Mouse (Mus musculus) natural killer cell, adult 2 months (primary cell): ENCODE measurements at regions not wholly inside any gene's neighbourhood (a gene's known extent, or its start where the extent isn't known, plus 50 kb on each side); places are given as distances from the start of the nearest gene placed in this dataset.

Source experiments
- DNase-seq, 2 experiments: peaks; one replicate each; pipeline ENCODE4 v3.0.0; 2022; ENCODE audit warnings: low spot score in 2 of 2

- DNase-seq, result no peak
Observed at GRCm38 (mm10) chr3:41296152-41296809, 213.4 kb upstream of the Pgrmc2 start.

- no peak for DNase-seq
Observed at GRCm38 (mm10) chr3:41295150-41295549, 212.3 kb upstream of the Pgrmc2 start.

GRCm38 (mm10) chr3:41290535-41291307 lies 207.9 kb upstream of the Pgrmc2 start:
- no peak for DNase-seq

GRCm38 (mm10) chr3:41288735-41289134 lies 205.9 kb upstream of the Pgrmc2 start:
- no peak for DNase-seq

GRCm38 (mm10) chr3:41288066-41288465 lies 205.2 kb upstream of the Pgrmc2 start:
- no peak for DNase-seq

- DNase-seq, result no peak
Observed at GRCm38 (mm10) chr3:41285336-41285735, 202.5 kb upstream of the Pgrmc2 start.

- no peak for DNase-seq
Observed at GRCm38 (mm10) chr3:41284897-41285296, 202.1 kb upstream of the Pgrmc2 start.

GRCm38 (mm10) chr3:41282431-41283037 lies 199.7 kb upstream of the Pgrmc2 start:
- no peak for DNase-seq

- DNase-seq, result no peak
Observed at GRCm38 (mm10) chr3:41276096-41276495, 193.2 kb upstream of the Pgrmc2 start.

GRCm38 (mm10) chr3:41268516-41268915 lies 185.7 kb upstream of the Pgrmc2 start:
- DNase-seq, result no peak

- DNase-seq, result no peak
Observed at GRCm38 (mm10) chr3:41266216-41266615, 183.4 kb upstream of the Pgrmc2 start.

GRCm38 (mm10) chr3:41265399-41265798 lies 182.6 kb upstream of the Pgrmc2 start:
- no peak for DNase-seq

- DNase-seq, result no peak
Observed at GRCm38 (mm10) chr3:41258291-41258690, 175.4 kb upstream of the Pgrmc2 start.

GRCm38 (mm10) chr3:41244960-41245359 lies 162.1 kb upstream of the Pgrmc2 start:
- DNase-seq, result no peak

GRCm38 (mm10) chr3:41241856-41242552 lies 159.2 kb upstream of the Pgrmc2 start:
- no peak for DNase-seq

GRCm38 (mm10) chr3:41239801-41240200 lies 157.0 kb upstream of the Pgrmc2 start:
- DNase-seq, result no peak

- no peak for DNase-seq
Observed at GRCm38 (mm10) chr3:41239246-41239645, 156.4 kb upstream of the Pgrmc2 start.

GRCm38 (mm10) chr3:41238046-41238445 lies 155.2 kb upstream of the Pgrmc2 start:
- DNase-seq, result no peak

- DNase-seq, result no peak
Observed at GRCm38 (mm10) chr3:41235610-41236009, 152.8 kb upstream of the Pgrmc2 start.

- DNase-seq, result no peak
Observed at GRCm38 (mm10) chr3:41234994-41235393, 152.1 kb upstream of the Pgrmc2 start.

GRCm38 (mm10) chr3:41234191-41234590 lies 151.3 kb upstream of the Pgrmc2 start:
- DNase-seq, result no peak

- DNase-seq, result no peak
Observed at GRCm38 (mm10) chr3:41233439-41233838, 150.6 kb upstream of the Pgrmc2 start.
